Mouse (Mus musculus) hindbrain, embryonic 15.5 days (tissue): ENCODE measurements around the gene Tceal7. TPM values are rescaled to one million over a fixed set of nuclear protein-coding genes. Genes with fewer than 3 reads are reported as not detected.

Source experiments
- ATAC-seq: fragments of 200-750 bp; cut with Nextera tagmentation; 2 replicates; pipeline ENCODE4 v1.8.0; 2017; ENCODE audit warnings: low read depth, moderate number of reproducible peaks, moderate TSS enrichment; ENCODE audit not compliant: low FRiP score
- H3K27ac ChIP-seq: fragments of 300-500 bp; sonication (generic); replicated peaks from 2 replicates; pipeline ENCODE4 v1.5.1; 2015; ENCODE audit warnings: mild to moderate bottlenecking, inconsistent platforms
- H3K27me3 ChIP-seq: fragments of 300-500 bp; sonication (generic); 2 replicates; pipeline ENCODE4 v1.6.1; 2015; ENCODE audit warnings: control low read depth, inconsistent platforms
- H3K36me3 ChIP-seq: fragments of 300-500 bp; sonication (generic); 2 replicates; pipeline ENCODE4 v1.6.1; 2015; ENCODE audit warnings: control low read depth, inconsistent platforms
- H3K4me1 ChIP-seq: fragments of 300-500 bp; sonication (generic); replicated peaks from 2 replicates; pipeline ENCODE4 v1.6.1; 2015; ENCODE audit warnings: control low read depth, inconsistent platforms
- H3K4me2 ChIP-seq: fragments of 300-500 bp; sonication (generic); 2 replicates; pipeline ENCODE4 v1.6.1; 2015; ENCODE audit warnings: moderate library complexity, mild to moderate bottlenecking, inconsistent platforms
- H3K4me3 ChIP-seq: fragments of 300-500 bp; sonication (generic); 2 replicates; pipeline ENCODE4 v1.5.1; 2015; ENCODE audit warnings: mild to moderate bottlenecking, inconsistent platforms
- H3K9ac ChIP-seq: fragments of 300-500 bp; sonication (generic); 2 replicates; pipeline ENCODE4 v1.6.1; 2015; ENCODE audit warnings: inconsistent platforms
- H3K9me3 ChIP-seq: fragments of 300-500 bp; sonication (generic); 2 replicates; pipeline ENCODE4 v1.6.1; 2016; ENCODE audit warnings: control low read depth, inconsistent platforms
- WGBS: fragments of 180-500 bp; shearing (Covaris S2); methylation state at CpG from one replicate; pipeline ENCODE4 v1.1.7; 2015; 5-methylcytosine and 5-hydroxymethylcytosine counted together
- polyA plus RNA-seq: library from polyadenylated mRNA; unstranded; fragments of >200 nt; fragmentation: Nextera tagmentation; extraction: Ambion mirVana; gene quantifications from 2 replicates; pipeline ENCODE4 v1.2.1, GENCODE M21; 2015

Tceal7 gene
- polyA plus RNA-seq, 1 experiment from 2014 or later = 2.7 TPM

DNA sequence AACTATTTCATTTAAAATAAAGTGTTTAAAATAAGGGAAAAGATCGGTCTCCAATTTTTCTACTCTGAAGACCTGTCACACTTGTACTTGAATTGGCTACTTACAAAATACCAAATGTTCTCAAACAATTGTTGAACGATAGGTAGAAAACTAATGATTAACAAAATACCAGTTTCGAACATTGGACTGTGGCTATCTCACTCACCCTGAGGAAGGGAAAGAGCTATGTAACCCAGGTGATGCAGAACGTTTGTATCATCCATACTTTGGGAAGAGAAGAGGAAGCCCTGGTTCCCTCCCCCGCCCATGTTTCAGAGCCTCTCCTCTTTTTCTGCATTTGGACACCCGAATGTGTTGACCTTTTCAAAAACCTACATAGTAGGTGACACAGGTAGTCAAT, 10.2 kb upstream of the Tceal7 start:
- no peak for ATAC-seq
- Histone ChIP-seq H3K4me1 (no peaks in the 10 kb centered on the region), H3K36me3 (no peaks in the 10 kb centered on the region), H3K9me3 (no peaks in the 10 kb centered on the region), H3K4me2 (no peak overlapping the region), H3K9ac (no peak overlapping the region), H3K27me3 (no peaks in the 10 kb centered on the region), H3K27ac (no peak overlapping the region), H3K4me3 (no peak overlapping the region)
- WGBS = 82% methylated on average over 6 of the region's 6 CpGs

DNA sequence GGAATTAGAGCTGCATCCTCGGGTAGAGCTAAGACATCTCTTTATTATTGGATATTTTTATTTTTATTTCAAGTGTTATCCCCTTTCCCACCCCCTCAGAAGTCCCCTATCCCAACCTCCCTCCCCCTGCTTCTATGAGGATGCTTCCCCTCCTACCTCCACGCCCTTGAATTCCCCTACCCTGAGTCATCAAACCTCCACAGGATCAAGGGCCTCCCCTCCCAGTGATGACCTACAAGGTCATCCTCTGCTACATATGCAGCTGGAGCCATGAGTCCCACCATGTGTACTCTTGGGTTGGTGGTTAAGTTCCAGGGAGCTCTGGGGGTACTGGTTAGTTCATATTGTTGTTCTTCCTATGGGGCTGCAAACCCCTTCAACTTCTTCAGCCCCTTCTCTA, 1.2 kb upstream of the Tceal7 start:
- Histone ChIP-seq H3K9ac (no peak overlapping the region), H3K9me3 (no peaks in the 10 kb centered on the region), H3K4me1 (0 out of 2 replicates have a peak, but pooled peaks cover 4% of the 10 kb centered on the region), H3K36me3 (no peaks in the 10 kb centered on the region), H3K27ac (no peak overlapping the region), H3K4me2 (no peak overlapping the region), H3K4me3 (no peak overlapping the region), H3K27me3 (no peaks in the 10 kb centered on the region)
- WGBS = 88% methylated on average over 2 of the region's 2 CpGs
- no peak for ATAC-seq

DNA sequence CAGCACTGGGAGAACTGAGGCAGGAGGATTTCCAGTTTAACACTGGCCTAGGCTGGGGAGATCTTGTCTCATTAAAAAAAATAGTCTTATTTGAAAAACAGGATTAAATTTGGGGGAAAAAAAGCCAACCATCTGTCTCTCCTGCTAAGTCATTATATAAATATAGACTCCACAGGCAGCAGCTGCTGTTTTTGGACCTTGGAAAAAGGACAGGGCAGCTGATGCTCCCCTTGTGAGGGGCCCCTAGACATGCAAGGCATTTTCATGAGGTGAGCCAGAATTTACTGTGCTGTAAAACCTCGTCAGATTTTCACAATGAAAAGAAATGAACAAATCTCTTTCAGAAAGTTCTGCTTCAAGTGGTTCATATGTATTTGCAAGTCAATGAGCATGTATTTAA, 1.7 kb downstream of the Tceal7 start:
- Histone ChIP-seq H3K4me1 (0 out of 2 replicates have a peak, but pooled peaks cover 4% of the 10 kb centered on the region), H3K27me3 (no peaks in the 10 kb centered on the region), H3K36me3 (no peaks in the 10 kb centered on the region), H3K27ac (no peak overlapping the region), H3K9ac (no peak overlapping the region), H3K9me3 (no peaks in the 10 kb centered on the region), H3K4me3 (no peak overlapping the region), H3K4me2 (no peak overlapping the region)
- no peak for ATAC-seq
- 48% methylated on average over 1 of the region's 1 CpGs for WGBS

DNA sequence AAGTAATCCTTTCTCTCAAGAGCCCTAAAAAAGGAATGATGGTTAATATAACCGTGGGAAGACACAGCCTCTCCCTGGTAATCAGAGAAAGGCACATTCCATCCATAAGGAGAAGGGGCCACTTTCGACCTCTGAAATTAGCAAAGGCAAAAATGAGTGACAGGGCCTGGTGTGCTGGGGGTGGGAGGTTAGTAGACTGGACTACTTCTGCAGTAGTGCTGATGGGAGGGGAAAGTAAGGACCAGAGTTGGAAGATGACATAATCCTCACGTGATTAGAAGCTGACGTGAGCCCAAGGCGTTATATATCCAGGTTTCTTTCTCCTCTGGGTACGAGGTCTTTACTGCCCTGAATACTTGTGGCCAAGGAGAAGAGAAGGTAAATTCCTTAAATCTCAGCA, 9.1 kb downstream of the Tceal7 start:
- H3K27ac ChIP-seq = no peak overlapping the region
- no peak overlapping the region for H3K9ac ChIP-seq
- 82% methylated on average over 6 of the region's 6 CpGs for WGBS
- no peaks in the 10 kb centered on the region for H3K9me3 ChIP-seq
- no peaks in the 10 kb centered on the region for H3K36me3 ChIP-seq
- H3K4me3 ChIP-seq = no peak overlapping the region
- no peaks in the 10 kb centered on the region for H3K4me1 ChIP-seq
- 0 out of 2 replicates have a peak, but pooled peaks cover 5% of the 10 kb centered on the region for H3K27me3 ChIP-seq
- no peak for ATAC-seq
- no peak overlapping the region for H3K4me2 ChIP-seq

DNA sequence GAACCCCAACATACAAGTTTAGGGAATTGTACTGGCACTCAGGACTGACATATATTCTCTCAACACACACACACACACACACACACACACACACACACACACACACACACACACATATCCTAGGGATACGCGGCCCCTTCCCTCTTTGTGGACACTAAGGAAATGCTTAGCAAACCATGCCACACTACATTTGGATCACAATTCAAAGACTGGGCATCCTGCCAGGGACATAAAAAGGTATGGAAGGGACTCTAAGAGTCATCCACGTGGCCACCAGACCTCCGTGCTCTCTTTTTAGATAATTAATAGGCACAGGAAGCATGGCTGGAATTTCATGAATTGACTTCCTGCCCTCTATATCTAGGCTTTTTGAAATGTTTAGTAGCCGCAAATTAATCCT, 13.2 kb downstream of the Tceal7 start:
- Histone ChIP-seq H3K27me3 (0 out of 2 replicates have a peak, but pooled peaks cover 9% of the 10 kb centered on the region), H3K4me1 (no peaks in the 10 kb centered on the region), H3K4me3 (no peak overlapping the region), H3K9me3 (no peaks in the 10 kb centered on the region), H3K36me3 (no peaks in the 10 kb centered on the region), H3K4me2 (no peak overlapping the region), H3K9ac (no peak overlapping the region), H3K27ac (no peak overlapping the region)
- 67% methylated on average over 5 of the region's 5 CpGs for WGBS
- no peak for ATAC-seq

DNA sequence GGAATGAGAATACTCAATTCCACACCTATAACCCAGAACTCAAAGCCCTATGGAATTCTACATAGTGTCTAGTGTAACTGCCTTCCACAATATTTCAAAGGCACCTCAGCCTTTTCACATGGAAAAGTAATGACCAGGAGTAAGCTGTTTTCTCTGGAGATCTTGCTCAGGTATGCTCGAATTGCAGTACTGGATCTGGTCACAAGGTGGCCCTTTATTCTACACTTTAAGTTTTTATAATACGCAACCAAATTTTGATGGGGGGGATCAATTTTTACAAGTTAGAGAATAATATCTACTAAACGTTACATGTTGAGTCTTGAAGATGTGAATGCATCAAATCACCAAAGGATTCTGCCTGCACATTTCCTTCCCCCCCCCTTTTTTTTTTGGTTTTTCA, 23.5 kb downstream of the Tceal7 start:
- no peak for ATAC-seq
- Histone ChIP-seq H3K27me3 (0 out of 2 replicates have a peak, but pooled peaks cover 3% of the 10 kb centered on the region), H3K9me3 (no peaks in the 10 kb centered on the region), H3K4me3 (no peak overlapping the region), H3K27ac (no peak overlapping the region), H3K36me3 (no peaks in the 10 kb centered on the region), H3K4me1 (no peaks in the 10 kb centered on the region), H3K4me2 (no peak overlapping the region), H3K9ac (no peak overlapping the region)
- WGBS = 53% methylated on average over 3 of the region's 3 CpGs

DNA sequence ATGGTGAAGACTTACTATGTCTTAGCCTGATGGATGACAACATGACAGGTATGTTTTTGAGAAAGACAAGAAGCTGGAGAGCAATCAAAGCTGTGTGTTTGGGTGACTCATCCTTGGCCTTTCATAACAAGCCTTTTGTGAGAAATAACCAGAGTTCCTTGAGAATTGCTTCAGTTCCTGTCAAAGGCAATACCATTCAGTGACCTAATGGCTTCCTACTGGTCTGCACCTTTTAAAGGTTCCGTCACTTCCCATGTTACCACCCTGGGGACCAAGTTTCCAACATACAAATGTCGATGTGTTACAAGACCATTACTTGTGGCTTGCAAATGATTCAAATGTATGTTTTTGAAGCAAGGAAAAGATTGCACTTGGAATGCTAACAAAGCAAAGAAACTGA, 28.6 kb downstream of the Tceal7 start:
- Histone ChIP-seq H3K4me2 (no peak overlapping the region), H3K9ac (no peak overlapping the region), H3K9me3 (no peaks in the 10 kb centered on the region), H3K27ac (no peak overlapping the region), H3K4me3 (no peak overlapping the region), H3K27me3 (no peaks in the 10 kb centered on the region), H3K4me1 (no peaks in the 10 kb centered on the region), H3K36me3 (no peaks in the 10 kb centered on the region)
- ATAC-seq = no peak
- WGBS = 85% methylated on average over 2 of the region's 2 CpGs

DNA sequence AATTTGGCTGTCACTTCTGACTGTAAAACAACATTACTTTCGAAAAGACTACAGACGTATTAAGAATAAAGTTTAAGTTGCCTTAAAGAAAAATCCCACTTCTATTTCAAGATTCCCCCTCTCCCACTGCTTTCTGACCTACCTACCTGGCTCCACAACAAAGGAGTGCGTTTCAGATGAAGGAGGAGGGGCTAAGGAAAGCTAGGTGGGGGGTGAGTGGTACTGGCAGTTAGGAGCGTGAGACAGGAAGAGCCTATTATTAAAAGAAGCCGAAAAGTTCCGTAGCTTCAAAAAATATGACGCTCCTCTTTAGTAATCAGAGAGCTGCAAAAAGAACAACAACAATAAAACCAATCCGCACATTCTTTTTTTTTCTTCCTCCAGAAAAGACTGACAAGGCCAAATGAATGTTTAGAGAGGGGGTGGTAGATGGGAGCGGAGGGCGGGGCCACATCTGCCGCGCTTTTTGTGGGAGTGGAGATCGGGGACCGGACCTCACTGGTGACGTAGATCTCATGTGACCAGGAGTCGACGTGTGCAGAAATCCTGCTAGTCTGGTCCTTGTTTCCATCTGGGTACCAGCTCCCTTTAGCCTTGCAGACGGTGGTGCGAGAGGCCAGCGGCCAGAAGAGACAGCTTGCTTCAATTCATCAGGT, 30.1 kb downstream of the Tceal7 start, which contains the start of gene Tceal9:
Gene Tceal9, plus strand, starts transcription at position 506 of the 656 bp plus-strand sequence.
- Histone ChIP-seq H3K36me3 (no peaks in the 10 kb centered on the region), H3K4me2 (peak within 1 kb of the TSS; percentile 53), H3K27me3 (no peaks in the 10 kb centered on the region), H3K4me3 (peak within 1 kb of the TSS; percentile 59), H3K9ac (peak within 1 kb of the TSS; percentile 62), H3K4me1 (no peaks in the 10 kb centered on the region), H3K27ac (peak within 1 kb of the TSS; percentile 86), H3K9me3 (no peaks in the 10 kb centered on the region)
- ATAC-seq = peak; percentile 97
- WGBS = 23% methylated on average over 20 of the region's 20 CpGs

DNA sequence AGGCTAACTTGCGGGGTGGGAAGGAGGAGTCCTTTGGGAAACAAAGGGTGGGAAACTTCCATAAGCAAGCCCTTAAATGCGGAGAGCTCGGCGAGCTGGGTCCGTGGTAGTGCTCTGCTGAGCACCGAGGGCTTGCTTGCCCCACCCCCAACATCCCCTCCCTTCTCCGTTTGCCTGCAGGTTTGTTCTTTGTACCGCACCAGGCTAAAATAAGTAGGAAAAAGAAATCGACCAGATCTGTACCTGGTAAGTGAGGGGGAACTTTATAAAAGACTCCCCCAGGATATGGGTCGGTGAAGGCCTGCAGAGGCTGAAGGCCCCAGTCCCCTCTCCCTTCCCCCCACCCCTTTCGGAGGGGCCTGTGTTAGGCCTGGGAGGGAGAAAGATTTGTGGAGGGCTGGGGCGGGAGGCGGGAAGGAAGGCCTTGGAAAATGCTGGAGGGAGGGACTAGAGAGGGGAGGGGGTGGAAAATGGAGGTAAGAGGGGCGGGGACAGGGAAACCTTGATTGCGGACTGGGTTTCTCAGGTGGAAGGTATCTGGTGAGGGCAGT, 31.0 kb downstream of the Tceal7 start:
- Histone ChIP-seq H3K27me3 (no peaks in the 10 kb centered on the region), H3K36me3 (no peaks in the 10 kb centered on the region), H3K4me2 (peak overlapping the region; percentile 53), H3K9me3 (no peaks in the 10 kb centered on the region), H3K4me3 (peak overlapping the region; percentile 59), H3K27ac (peak overlapping the region; percentile 86), H3K9ac (peak overlapping the region; percentile 62), H3K4me1 (no peaks in the 10 kb centered on the region)
- ATAC-seq = peak; percentile 82
- 42% methylated on average over 15 of the region's 15 CpGs for WGBS

DNA sequence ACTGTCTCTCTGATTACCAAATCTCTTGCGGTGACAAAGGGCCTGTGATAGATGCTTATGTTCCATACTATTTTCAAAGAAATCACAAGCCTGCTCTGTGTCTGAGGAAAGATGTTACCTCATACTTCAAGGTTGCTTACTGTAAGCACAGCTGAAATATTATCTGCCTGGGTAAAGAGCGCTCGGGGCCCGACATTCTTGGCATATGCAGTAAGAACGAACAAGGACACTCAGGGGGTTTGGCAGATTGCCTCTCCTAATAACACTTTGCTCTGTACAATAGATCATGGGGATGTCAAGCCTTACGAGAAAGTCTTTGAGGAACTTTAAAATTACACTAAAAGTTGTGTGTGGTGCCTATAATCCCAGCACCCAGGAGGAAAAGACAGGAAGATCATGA, 34.2 kb downstream of the Tceal7 start:
- WGBS = 75% methylated on average over 6 of the region's 6 CpGs
- no peak overlapping the region for H3K4me3 ChIP-seq
- no peak for ATAC-seq
- no peaks in the 10 kb centered on the region for H3K9me3 ChIP-seq
- H3K4me2 ChIP-seq = no peak overlapping the region
- H3K9ac ChIP-seq = no peak overlapping the region
- H3K4me1 ChIP-seq = no peaks in the 10 kb centered on the region
- H3K27me3 ChIP-seq = no peaks in the 10 kb centered on the region
- no peak overlapping the region for H3K27ac ChIP-seq
- H3K36me3 ChIP-seq = no peaks in the 10 kb centered on the region

DNA sequence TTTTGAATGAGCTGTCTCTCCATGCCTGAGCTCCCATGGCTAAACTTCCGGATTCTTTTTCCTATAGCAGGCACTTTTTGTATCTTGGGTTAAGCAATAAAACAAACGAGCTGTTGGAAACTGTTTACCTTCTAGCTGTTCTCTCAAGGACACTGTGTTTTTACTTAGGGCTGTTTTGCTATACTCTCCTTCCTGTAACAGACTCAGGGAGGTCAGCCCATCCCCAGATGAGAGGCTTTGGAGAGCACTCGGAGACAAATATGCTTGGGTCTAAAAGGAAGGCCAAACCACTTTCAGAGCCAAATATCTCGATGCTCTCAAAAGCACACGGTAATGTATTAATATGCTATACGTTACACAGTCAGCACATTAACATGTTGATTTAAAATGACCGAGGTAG, 35.1 kb downstream of the Tceal7 start:
- WGBS = 77% methylated on average over 7 of the region's 7 CpGs
- no peaks in the 10 kb centered on the region for H3K36me3 ChIP-seq
- H3K9ac ChIP-seq = no peak overlapping the region
- no peaks in the 10 kb centered on the region for H3K9me3 ChIP-seq
- no peak overlapping the region for H3K27ac ChIP-seq
- H3K4me1 ChIP-seq = no peaks in the 10 kb centered on the region
- no peaks in the 10 kb centered on the region for H3K27me3 ChIP-seq
- no peak overlapping the region for H3K4me2 ChIP-seq
- H3K4me3 ChIP-seq = no peak overlapping the region
- no peak for ATAC-seq

DNA sequence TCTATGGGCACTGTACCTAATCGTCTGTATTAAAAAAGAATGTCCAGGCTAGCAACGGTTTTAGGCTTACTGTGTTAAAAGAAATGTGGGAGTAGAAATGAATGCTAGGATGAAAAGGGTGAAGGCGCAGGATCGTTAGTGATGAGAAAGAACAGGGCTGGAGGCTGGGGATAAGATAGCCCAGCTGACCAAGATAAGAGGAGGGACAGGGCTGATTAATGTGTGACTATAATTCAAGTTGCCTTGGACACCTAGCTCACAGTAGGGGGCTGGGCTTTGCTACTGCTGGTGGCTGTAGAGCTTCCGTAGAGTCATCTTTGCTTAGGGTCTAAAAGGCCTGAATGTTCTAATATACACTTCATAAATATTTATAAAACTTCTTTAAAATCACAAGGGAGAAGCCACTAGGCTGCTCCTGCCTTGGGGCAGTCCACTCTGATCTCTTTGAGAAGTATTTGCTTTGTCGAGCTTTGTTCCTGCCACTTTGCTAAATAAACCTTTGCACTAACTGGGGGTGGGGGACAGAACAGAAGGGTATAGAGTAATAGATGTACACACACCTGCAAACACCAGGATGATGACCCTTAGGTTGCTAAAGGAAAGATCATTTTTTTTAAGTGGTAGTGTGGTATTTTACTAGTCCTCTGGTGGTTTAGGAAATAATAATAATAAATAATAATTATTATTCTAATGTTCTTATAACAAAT, 37.6 kb downstream of the Tceal7 start:
- Histone ChIP-seq H3K4me2 (no peak overlapping the region), H3K4me3 (no peak overlapping the region), H3K9ac (no peak overlapping the region), H3K36me3 (no peaks in the 10 kb centered on the region), H3K27ac (no peak overlapping the region), H3K27me3 (no peaks in the 10 kb centered on the region), H3K9me3 (no peaks in the 10 kb centered on the region), H3K4me1 (no peaks in the 10 kb centered on the region)
- 69% methylated on average over 6 of the region's 6 CpGs for whole genome bisulfite sequencing
- no peak for ATAC-seq
